Mouse (Mus musculus): ENCODE data around the gene Lgmn. TPM values are rescaled to one million over a fixed set of nuclear protein-coding genes. Genes with fewer than 3 reads are reported as not detected.

The Lgmn gene
- polyA plus RNA-seq, 1 experiment from 2014 or later, result 55.8 TPM

GRCm38 (mm10) chr12:102345031-102345815 is 94.4 kb downstream of the Lgmn start:
- H3K27me3 ChIP-seq, result no peaks in the 10 kb centered on the region
- H3K9me3 ChIP-seq (replicated peaks), result no peaks in the 10 kb centered on the region
- peaks cover 9% of the 10 kb centered on the region for H3K36me3 ChIP-seq
- H3K4me2 ChIP-seq, result no peak overlapping the region
- ATAC-seq (ENCODE audit: low read depth) (no peak), DNase-seq (no peak)
- no peak overlapping the region for H3K9ac ChIP-seq
- H3K27ac ChIP-seq, result no peak overlapping the region
- 68% methylated on average over 14 of the region's 14 CpGs for WGBS (ENCODE audit: insufficient replicate concordance)
- H3K4me3 ChIP-seq (replicated peaks), result no peak overlapping the region
- no peaks in the 10 kb centered on the region for H3K4me1 ChIP-seq (replicated peaks)

Other genes starting within 250 kb of the Lgmn start
- 5.7 and 5.9 TPM in 2 replicates for gene Rin3, start 156.8 kb downstream of the Lgmn start, polyA plus RNA-seq (2015; fragmentation: Nextera tagmentation; extraction: Ambion mirVana)
- gene Golga5, start 29.3 kb upstream of the Lgmn start, polyA plus RNA-seq (2015; fragmentation: Nextera tagmentation; extraction: Ambion mirVana), result 15.1 and 15.6 TPM in 2 replicates
- 1.3 and 1.7 TPM in 2 replicates for gene Chga, start 115.2 kb upstream of the Lgmn start, polyA plus RNA-seq (2015; fragmentation: Nextera tagmentation; extraction: Ambion mirVana)